Mouse (Mus musculus) CD8-positive naive resting alpha-beta T cell, adult 2 months (primary cell): ENCODE measurements around the gene Olfr802.

Experiments used
- DNase-seq, 2 experiments: peaks; one replicate each; pipeline ENCODE4 v3.0.0; 2022; ENCODE audit warnings: low read depth in 2 of 2, low spot score in 2 of 2

Olfr802 gene

GRCm38 (mm10) chr10:129688069-129688468, at the start of gene Olfr802:
Olfr802 (minus strand) TSS chr10:129688169.
- DNase-seq, result no peak

- no peak for DNase-seq
These were observed 41.3 kb upstream of the Olfr802 start, which contains the start of gene Olfr805 for GRCm38 (mm10) chr10:129729275-129729674. Olfr805 (minus strand) TSS chr10:129729375.

GRCm38 (mm10) chr10:129702910-129703309, 14.9 kb upstream of the Olfr802 start, which contains the start of gene Olfr804:
Olfr804 (plus strand) TSS chr10:129703210.
- no peak for DNase-seq

GRCm38 (mm10) chr10:129694186-129694585, 6.2 kb upstream of the Olfr802 start, which contains the start of gene Olfr803:
Olfr803 (minus strand) TSS chr10:129694286.
- DNase-seq, result no peak

GRCm38 (mm10) chr10:129673765-129674164, 14.2 kb downstream of the Olfr802 start, which contains the start of gene Olfr801:
Olfr801 (minus strand) TSS chr10:129673865.
- DNase-seq, result no peak

GRCm38 (mm10) chr10:129657394-129657793, 30.6 kb downstream of the Olfr802 start, which contains the start of gene Olfr800:
Olfr800 (plus strand) TSS chr10:129657694.
- no peak for DNase-seq

GRCm38 (mm10) chr10:129651763-129652162, 36.2 kb downstream of the Olfr802 start:
- no peak for DNase-seq

- DNase-seq, result no peak
These were observed 50.8 kb downstream of the Olfr802 start, which contains the start of gene Olfr799 for GRCm38 (mm10) chr10:129637184-129637583. Olfr799 (plus strand) TSS chr10:129637484.

GRCm38 (mm10) chr10:129627834-129628233, 60.1 kb downstream of the Olfr802 start, which contains the start of gene Olfr798:
Olfr798 (minus strand) TSS chr10:129627934.
- DNase-seq, result no peak
